Mouse (Mus musculus): ENCODE measurements around the gene Evpl. TPM values are rescaled to one million over a fixed set of nuclear protein-coding genes. Genes with fewer than 3 reads are reported as not detected.

Gene Evpl
- total RNA-seq, 2 experiments from 2014 or later = 0.67 to 0.93 TPM

- Histone ChIP-seq H3K27ac (no peak overlapping the region), H3K4me3 (no peak overlapping the region)
- no peak for DNase-seq (ENCODE audit: low spot score in 2 of 2)
- no peak for TF ChIP-seq CTCF (conservative IDR thresholded peaks at IDR 0.05)
Measured at GRCm38 (mm10) chr11:116174775-116175448, 63.0 kb downstream of the Evpl start.

- Histone ChIP-seq H3K27ac (no peak overlapping the region), H3K4me3 (no peak overlapping the region)
- TF ChIP-seq CTCF (conservative IDR thresholded peaks at IDR 0.05) = no peak
- DNase-seq (ENCODE audit: low spot score in 2 of 2) = no peak
Measured at GRCm38 (mm10) chr11:116171959-116172358, 65.9 kb downstream of the Evpl start.

Other genes with a start within 250 kb of the Evpl start
- 10 to 100 TPM; 13.3 to 13.5 TPM for gene Galk1, start 225.4 kb downstream of the Evpl start, total RNA-seq (2021)
- 100 to 1,000 TPM; 285 to 322 TPM for gene H3f3b, start 210.1 kb downstream of the Evpl start, total RNA-seq (2021)
- gene Unk, start 207.8 kb downstream of the Evpl start, total RNA-seq (2021) = 10 to 100 TPM; 26.3 to 30.8 TPM
- gene Unc13d, start 160.1 kb downstream of the Evpl start, total RNA-seq (2021) = 1 to 10 TPM; 1.3 to 2.1 TPM
- 100 to 1,000 TPM; 417 to 440 TPM for gene Wbp2, start 151.1 kb downstream of the Evpl start, total RNA-seq (2021)
- gene Trim47, start 110.9 kb downstream of the Evpl start, total RNA-seq (2021) = 1 to 10 TPM; 4.6 to 7.2 TPM
- gene Trim65, start 106.9 kb downstream of the Evpl start, total RNA-seq (2021) = 1 to 10 TPM; 6.9 to 7.7 TPM
- gene Mrpl38, start 99.2 kb downstream of the Evpl start, total RNA-seq (2021) = 10 to 100 TPM; 64.6 to 66.8 TPM
- gene Fbf1, start 69.9 kb downstream of the Evpl start, total RNA-seq (2021) = 10 to 100 TPM; 91.6 to 96.4 TPM
- 10 to 100 TPM; 39.6 to 40.1 TPM for gene Ten1, start 39.2 kb downstream of the Evpl start, total RNA-seq (2021)
- gene Acox1, start 39.0 kb downstream of the Evpl start, total RNA-seq (2021) = 100 to 1,000 TPM; 124 to 126 TPM
- gene Srp68, start 36.1 kb upstream of the Evpl start, total RNA-seq (2021) = 10 to 100 TPM; 63.7 to 64.1 TPM
- not detected for gene Galr2, start 42.9 kb upstream of the Evpl start, total RNA-seq (2021)
- 10 to 100 TPM; 83.2 to 94.8 TPM for gene Exoc7, start 69.2 kb upstream of the Evpl start, total RNA-seq (2021)
- 1 to 10 TPM; 4.3 to 5.9 TPM for gene Foxj1, start 97.3 kb upstream of the Evpl start, total RNA-seq (2021)
- 100 to 1,000 TPM; 227 to 236 TPM for gene Rnf157, start 175.0 kb upstream of the Evpl start, total RNA-seq (2021)
- gene Ubald2, start 196.0 kb upstream of the Evpl start, total RNA-seq (2021) = 10 to 100 TPM; 32.5 to 41.9 TPM
- gene Qrich2, start 228.2 kb upstream of the Evpl start, total RNA-seq (2021) = under 1 TPM in 1 of 2 experiments, not detected in 1; 0.17 TPM

All from layer of hippocampus, adult 2 months (tissue).